Mouse (Mus musculus) lung, adult 2 months (tissue): ENCODE results near the gene Cavin4. TPM values are rescaled to one million over a fixed set of nuclear protein-coding genes. Genes with fewer than 3 reads are reported as not detected.

ENCODE experiments used
- DNase-seq: peaks from one replicate; pipeline ENCODE4 v3.0.0; 2022
- H3K4me1 ChIP-seq: fragments of 200-500 bp; 2 replicates; pipeline ENCODE4 v1.6.1; 2011; ENCODE audit warnings: low read length; ENCODE audit not compliant: control insufficient read depth, insufficient read depth
- H3K4me3 ChIP-seq: fragments of 200-500 bp; replicated peaks from 2 replicates; pipeline ENCODE3; 2011; ENCODE audit warnings: low read depth, mild to moderate bottlenecking, control low read depth, low read length; ENCODE audit errors: extremely low read depth
- CTCF ChIP-seq: fragments of 200-500 bp; IDR thresholded peaks from 2 replicates; pipeline ENCODE4 v1.5.1; 2011; ENCODE audit warnings: mild to moderate bottlenecking, low read length, control low read depth; ENCODE audit not compliant: insufficient read depth
- POLR2A ChIP-seq: fragments of 200-500 bp; IDR thresholded peaks from 2 replicates; pipeline ENCODE4 v1.6.1; 2011; ENCODE audit warnings: low read depth, mild to moderate bottlenecking, control low read depth, low read length, borderline replicate concordance; ENCODE audit errors: extremely low read depth
- WGBS: fragments of 180-500 bp; shearing (Covaris S2); methylation state at CpG from one replicate; pipeline ENCODE4 v1.1.7; 2018; 5-methylcytosine and 5-hydroxymethylcytosine counted together
- polyA plus RNA-seq: library from polyadenylated mRNA; depleted of rRNA; stranded (reverse); fragments of >200 nt; gene quantifications from 2 replicates; pipeline ENCODE4 v1.2.3, GENCODE M21; 2012; rRNA removed

Cavin4 gene
- polyA plus RNA-seq, result 0.17 and 1.5 TPM in 2 replicates

GRCm38 (mm10) chr4:48663271-48663670, at the start of gene Cavin4:
Gene Cavin4 (plus strand): TSS chr4:48663514.
- no peak for DNase-seq

GRCm38 (mm10) chr4:48615483-48615882, 47.8 kb upstream of the Cavin4 start:
- no peak for DNase-seq
- TF ChIP-seq POLR2A, result no peak
- no peak for TF ChIP-seq CTCF
- WGBS, result 95% methylated on average over 4 of the region's 4 CpGs
- Histone ChIP-seq H3K4me1 (no peaks in the 10 kb centered on the region), H3K4me3 (no peak overlapping the region)

More at GRCm38 (mm10) chr4:48663271-48663670, at the start of gene Cavin4:
- TF ChIP-seq POLR2A, result no peak
- TF ChIP-seq CTCF, result no peak
- Histone ChIP-seq H3K4me1 (no peaks in the 10 kb centered on the region), H3K4me3 (no peak within 1 kb of the TSS)
- 71% methylated on average over 10 of the region's 10 CpGs for WGBS

DNA sequence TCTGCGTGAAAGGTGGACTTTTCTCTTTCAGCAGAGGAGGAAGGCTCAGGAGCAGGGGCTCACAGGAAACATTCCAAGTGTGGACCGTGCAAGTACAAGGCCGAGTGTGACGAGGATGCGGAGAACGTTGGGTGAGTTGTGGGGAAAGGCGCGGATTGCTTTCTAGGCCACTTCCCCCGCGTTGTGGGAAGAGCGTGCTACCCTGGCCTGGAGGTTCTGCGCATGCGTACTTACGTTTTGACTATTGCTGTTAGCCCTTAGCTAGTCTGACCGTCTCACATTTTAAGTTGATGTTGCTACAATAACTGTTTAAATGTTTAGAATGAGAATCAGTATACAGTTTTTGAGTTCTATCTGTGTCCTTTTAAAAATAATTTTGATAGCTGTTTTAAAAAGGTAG, 46.1 kb upstream of the Cavin4 start:
- no peaks in the 10 kb centered on the region for H3K4me1 ChIP-seq
- TF ChIP-seq CTCF, result no peak
- TF ChIP-seq POLR2A, result no peak
- WGBS, result 95% methylated on average over 15 of the region's 15 CpGs
- no peak overlapping the region for H3K4me3 ChIP-seq
- DNase-seq, result no peak

GRCm38 (mm10) chr4:48620121-48620520, 43.2 kb upstream of the Cavin4 start:
- no peak for TF ChIP-seq POLR2A
- no peak for TF ChIP-seq CTCF
- DNase-seq, result no peak
- Histone ChIP-seq H3K4me1 (no peaks in the 10 kb centered on the region), H3K4me3 (no peak overlapping the region)
- 94% methylated on average over 6 of the region's 6 CpGs for WGBS

DNA sequence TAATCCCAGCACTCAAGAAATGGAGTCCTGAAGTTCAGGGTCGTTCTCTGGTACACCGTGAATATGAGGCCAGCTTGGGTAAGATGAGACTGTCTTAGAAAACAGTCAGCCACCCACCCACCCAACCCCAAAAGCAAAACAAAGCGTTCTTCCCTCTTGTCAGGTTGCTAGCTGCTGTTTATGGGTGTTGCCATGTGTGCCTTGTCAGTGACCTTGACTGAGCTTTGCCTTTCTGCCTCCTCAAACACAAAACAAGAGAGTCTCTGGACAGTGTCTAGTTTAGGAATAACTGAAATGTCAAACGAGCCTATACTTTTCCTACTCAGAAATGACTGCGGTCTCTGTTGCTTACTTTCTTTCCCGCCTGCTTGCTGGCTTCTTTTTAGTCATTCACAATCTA, 41.1 kb upstream of the Cavin4 start:
- DNase-seq, result no peak
- no peak overlapping the region for H3K4me3 ChIP-seq
- TF ChIP-seq POLR2A (no peak), CTCF (no peak)
- H3K4me1 ChIP-seq, result no peaks in the 10 kb centered on the region
- WGBS, result 83% methylated on average over 6 of the region's 6 CpGs

DNA sequence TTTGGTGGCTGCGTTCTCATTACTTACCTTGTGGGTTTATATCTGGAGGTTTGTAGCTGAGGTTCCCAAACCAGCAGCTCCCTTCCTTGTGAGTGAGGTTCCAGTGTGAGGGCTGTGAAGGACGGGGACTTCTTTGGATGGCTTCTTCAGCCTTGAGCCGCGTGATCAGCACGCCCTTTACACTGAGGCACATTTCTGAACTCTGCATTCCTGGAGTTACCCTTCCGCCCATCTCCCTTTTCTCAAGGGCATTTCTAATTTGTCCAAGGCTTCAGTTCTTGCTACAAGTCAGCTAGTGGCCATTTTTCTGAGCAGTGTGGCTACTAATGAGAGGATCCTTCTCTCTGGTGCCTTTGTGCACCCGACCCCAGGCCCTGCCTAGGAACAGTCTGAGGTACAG, 40.4 kb upstream of the Cavin4 start:
- H3K4me1 ChIP-seq, result no peaks in the 10 kb centered on the region
- no peak for DNase-seq
- 92% methylated on average over 7 of the region's 7 CpGs for WGBS
- TF ChIP-seq POLR2A, result no peak
- no peak for TF ChIP-seq CTCF
- H3K4me3 ChIP-seq, result no peak overlapping the region

DNA sequence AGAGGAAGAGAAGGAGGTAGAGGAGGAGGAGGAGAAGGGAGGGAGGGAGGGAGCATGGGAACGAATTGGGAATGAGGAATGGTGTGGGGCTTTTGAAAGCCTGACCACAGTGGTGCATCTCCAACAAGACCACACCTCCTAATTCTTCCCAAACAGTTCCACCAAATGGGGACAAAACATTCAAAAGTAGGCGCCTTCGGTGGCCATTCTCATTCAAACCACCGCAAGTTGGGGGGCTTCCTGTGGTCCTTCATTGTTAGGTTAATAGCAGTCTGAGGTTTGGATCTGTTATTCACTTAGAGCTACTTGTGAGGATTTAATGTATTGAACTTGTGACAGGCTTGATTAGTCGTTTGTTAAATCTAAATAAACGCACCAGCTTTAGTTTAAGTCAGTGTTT, 38.4 kb upstream of the Cavin4 start:
- TF ChIP-seq POLR2A, result no peak
- TF ChIP-seq CTCF, result no peak
- WGBS, result 83% methylated on average over 6 of the region's 6 CpGs
- H3K4me1 ChIP-seq, result no peaks in the 10 kb centered on the region
- no peak for DNase-seq
- H3K4me3 ChIP-seq, result no peak overlapping the region

DNA sequence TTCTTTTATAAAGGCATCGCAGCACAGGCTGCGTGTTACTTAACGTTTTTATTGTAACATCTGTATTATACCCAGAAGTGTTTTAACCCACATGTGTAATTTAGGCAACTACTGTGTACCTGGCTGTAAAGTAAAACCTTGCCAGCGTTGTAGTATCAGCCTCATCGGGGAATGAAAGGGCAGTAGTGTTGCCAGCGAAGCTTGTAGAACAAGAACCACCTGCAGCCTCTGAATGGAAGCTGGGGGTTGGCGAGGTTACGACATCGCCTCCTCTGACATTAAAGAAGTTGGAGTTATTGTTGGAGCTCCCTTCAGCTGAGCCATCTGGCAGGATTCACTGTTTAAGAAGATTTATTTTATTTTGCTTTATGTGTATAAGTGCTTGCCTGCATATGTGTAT, 37.5 kb upstream of the Cavin4 start:
- 82% methylated on average over 9 of the region's 9 CpGs for WGBS
- H3K4me1 ChIP-seq, result no peaks in the 10 kb centered on the region
- H3K4me3 ChIP-seq, result no peak overlapping the region
- DNase-seq, result no peak
- no peak for TF ChIP-seq CTCF
- TF ChIP-seq POLR2A, result no peak

- TF ChIP-seq POLR2A (no peak), CTCF (no peak)
- H3K4me3 ChIP-seq, result no peak overlapping the region
- DNase-seq, result no peak
- WGBS, result 87% methylated on average over 13 of the region's 13 CpGs
- no peaks in the 10 kb centered on the region for H3K4me1 ChIP-seq
Measured at GRCm38 (mm10) chr4:48629445-48629844, 33.9 kb upstream of the Cavin4 start.

DNA sequence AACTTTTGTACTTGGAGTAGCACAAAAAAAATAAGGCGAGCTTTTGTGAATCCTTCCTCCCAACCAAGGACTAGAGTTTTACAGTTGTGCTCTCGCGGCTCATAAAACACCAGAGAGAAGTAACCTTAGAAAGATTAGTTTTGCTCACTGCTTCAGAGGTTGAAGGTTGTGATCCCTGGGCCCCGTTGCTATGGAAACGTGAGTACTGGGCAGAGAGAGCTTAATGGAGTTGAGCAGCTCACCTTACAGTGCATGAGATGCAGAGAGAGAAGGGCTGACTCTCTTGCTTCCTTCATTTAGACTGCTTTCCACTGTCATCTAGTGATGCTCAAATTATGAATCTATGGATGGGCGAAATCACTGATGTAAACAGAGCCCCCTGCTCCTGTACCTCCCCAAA, 29.8 kb upstream of the Cavin4 start:
- 80% methylated on average over 6 of the region's 6 CpGs for WGBS
- TF ChIP-seq CTCF, result no peak
- no peak for TF ChIP-seq POLR2A
- no peak for DNase-seq
- Histone ChIP-seq H3K4me1 (no peaks in the 10 kb centered on the region), H3K4me3 (no peak overlapping the region)
